Mouse (Mus musculus) hindbrain, embryonic 14.5 days (tissue): ENCODE measurements around the gene Tmem87b. TPM values are rescaled to one million over a fixed set of nuclear protein-coding genes. Genes with fewer than 3 reads are reported as not detected.

Experiments
- ATAC-seq: fragments of 200-750 bp; cut with Nextera tagmentation; 2 replicates; pipeline ENCODE4 v1.8.0; 2017; ENCODE audit warnings: moderate number of reproducible peaks, mild to moderate bottlenecking, moderate TSS enrichment, moderate library complexity; ENCODE audit not compliant: low FRiP score
- DNase-seq: peaks from one replicate; pipeline ENCODE4 v3.0.0-alpha.2; 2015; ENCODE audit warnings: low spot score
- H3K27ac ChIP-seq: fragments of 300-500 bp; sonication (generic); 2 replicates; pipeline ENCODE4 v1.5.1; 2014; ENCODE audit warnings: mild to moderate bottlenecking, moderate library complexity
- H3K27me3 ChIP-seq: fragments of 300-500 bp; sonication (generic); 2 replicates; pipeline ENCODE4 v1.6.1; 2014; ENCODE audit warnings: mild to moderate bottlenecking, low read length, mixed read lengths; ENCODE audit not compliant: control insufficient read depth, insufficient read depth
- H3K36me3 ChIP-seq: fragments of 300-500 bp; sonication (generic); replicated peaks from 2 replicates; pipeline ENCODE4 v1.6.1; 2014; ENCODE audit not compliant: control insufficient read depth, insufficient read depth
- H3K4me1 ChIP-seq: fragments of 300-500 bp; sonication (generic); replicated peaks from 2 replicates; pipeline ENCODE4 v1.6.1; 2014; ENCODE audit warnings: antibody characterized with exemption, low read length, mixed read lengths; ENCODE audit not compliant: control insufficient read depth, insufficient read depth
- H3K4me2 ChIP-seq: fragments of 300-500 bp; sonication (generic); replicated peaks from 2 replicates; pipeline ENCODE4 v1.6.1; 2014; ENCODE audit warnings: mild to moderate bottlenecking, moderate library complexity
- H3K4me3 ChIP-seq: fragments of 300-500 bp; sonication (generic); replicated peaks from 2 replicates; pipeline ENCODE4 v1.5.1; 2014; ENCODE audit warnings: mild to moderate bottlenecking, low read length
- H3K9ac ChIP-seq: fragments of 300-500 bp; sonication (generic); 2 replicates; pipeline ENCODE4 v1.6.1; 2014
- H3K9me3 ChIP-seq: fragments of 300-500 bp; sonication (generic); 2 replicates; pipeline ENCODE4 v1.6.1; 2016; ENCODE audit warnings: low read length; ENCODE audit not compliant: control insufficient read depth
- WGBS: fragments of 180-500 bp; shearing (Covaris S2); extraction: QIAGEN DNeasy Blood & Tissue Kit; methylation state at CpG from one replicate; pipeline ENCODE4 v1.1.7; 2014; 5-methylcytosine and 5-hydroxymethylcytosine counted together
- polyA plus RNA-seq: library from polyadenylated mRNA; unstranded; fragments of >200 nt; fragmentation: Nextera tagmentation; extraction: Ambion mirVana; gene quantifications from 2 replicates; pipeline ENCODE4 v1.2.1, GENCODE M21; 2014

The Tmem87b gene
- polyA plus RNA-seq, 1 experiment from 2014 or later = 35.9 TPM

DNA sequence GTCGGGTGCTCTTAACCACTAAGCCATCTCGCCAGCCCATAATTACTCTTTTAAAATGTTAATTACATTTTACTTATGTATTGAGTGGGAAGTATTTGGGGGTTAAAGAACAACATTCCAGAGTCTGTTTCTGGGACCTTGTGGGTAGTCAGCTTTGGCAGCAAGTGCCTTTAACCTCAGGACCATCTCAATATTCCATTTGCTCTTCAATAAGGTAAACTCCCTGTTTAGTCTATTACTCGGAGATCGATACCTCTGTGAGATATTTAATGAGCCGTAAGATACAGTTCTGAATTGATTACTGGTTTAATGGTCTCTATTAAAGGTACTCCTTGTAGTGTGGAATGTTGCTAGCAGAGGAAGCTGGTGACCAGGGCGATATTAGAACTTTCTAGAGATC, 1.0 kb upstream of the Tmem87b start:
- 53% methylated on average over 6 of the region's 6 CpGs for WGBS
- Histone ChIP-seq H3K4me2 (peak overlapping the region; percentile 78), H3K4me1 (peaks cover 16% of the 10 kb centered on the region; the same call in 1 of the 2 replicates), H3K36me3 (no peaks in the 10 kb centered on the region), H3K27me3 (no peaks in the 10 kb centered on the region), H3K9ac (no peak overlapping the region), H3K27ac (no peak overlapping the region), H3K4me3 (peak overlapping the region; percentile 81), H3K9me3 (no peaks in the 10 kb centered on the region)
- ATAC-seq (no peak), DNase-seq (no peak)

DNA sequence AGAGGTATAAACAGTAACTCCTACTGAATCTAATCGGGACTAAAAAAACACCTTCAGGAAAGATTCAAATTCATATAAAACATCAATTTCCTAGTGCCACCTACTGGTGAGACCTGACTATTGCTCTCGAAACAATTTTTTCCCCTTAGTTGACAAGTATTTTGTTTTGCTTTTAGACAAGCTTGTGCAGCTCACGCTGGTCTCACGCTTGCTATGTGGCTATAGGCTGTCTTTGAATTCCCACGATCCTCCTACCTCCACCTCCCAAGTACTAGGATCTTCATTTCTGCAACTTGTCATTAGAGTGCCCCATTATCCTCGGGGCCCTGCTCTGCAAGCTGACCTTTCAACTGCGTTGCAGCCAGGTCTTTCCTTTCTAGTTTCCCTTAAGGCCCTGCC, 532 bp upstream of the Tmem87b start:
- Histone ChIP-seq H3K27ac (peak overlapping the region; percentile 73), H3K4me2 (peak overlapping the region; percentile 78), H3K27me3 (no peaks in the 10 kb centered on the region), H3K4me1 (peaks cover 16% of the 10 kb centered on the region; the same call in 1 of the 2 replicates), H3K9me3 (no peaks in the 10 kb centered on the region), H3K9ac (peak overlapping the region; percentile 36; the same call in 1 of the 2 replicates), H3K4me3 (peak overlapping the region; percentile 81), H3K36me3 (no peaks in the 10 kb centered on the region)
- WGBS = 0% methylated on average over 7 of the region's 7 CpGs
- no peak; the same call in 1 of the 2 replicates for ATAC-seq
- peak; percentile 88 for DNase-seq

DNA sequence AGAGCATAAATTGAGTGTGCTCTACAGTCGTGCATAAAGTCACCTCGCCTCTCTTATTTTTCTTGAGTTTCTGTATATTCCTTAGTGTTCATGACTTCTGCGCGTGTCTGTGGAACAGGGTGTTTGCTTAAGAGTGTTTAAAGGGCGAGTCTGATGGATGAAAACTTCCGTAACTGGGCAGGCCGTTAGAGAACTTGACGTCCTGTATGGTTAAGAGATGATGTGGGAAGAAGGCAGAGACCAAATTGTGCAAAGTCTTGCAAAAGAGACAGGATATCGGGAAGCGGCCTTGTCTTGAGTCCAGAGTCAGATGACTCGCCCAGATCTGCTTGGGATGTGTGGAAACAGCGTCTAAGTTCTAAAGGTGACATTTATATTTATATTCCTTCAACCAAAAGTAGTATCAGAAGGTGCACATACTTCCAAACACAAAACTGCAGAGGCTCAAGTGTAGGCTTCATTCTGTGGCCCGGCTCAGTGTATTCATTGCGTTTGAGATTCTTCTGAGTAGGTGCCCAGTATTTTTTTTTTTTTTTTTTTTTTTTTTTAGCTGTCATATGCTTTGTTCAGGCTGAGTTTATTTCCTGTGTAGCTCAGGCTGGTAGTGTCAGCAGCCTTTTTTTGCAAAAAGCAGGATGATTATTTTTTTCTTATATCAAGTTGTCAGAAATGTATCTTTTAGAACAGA, 1.2 kb downstream of the Tmem87b start:
- no peaks in the 10 kb centered on the region for H3K9me3 ChIP-seq
- H3K9ac ChIP-seq = peak overlapping the region; percentile 89
- ATAC-seq (no peak), DNase-seq (no peak)
- H3K27me3 ChIP-seq = no peaks in the 10 kb centered on the region
- 17% methylated on average over 14 of the region's 14 CpGs for WGBS
- H3K27ac ChIP-seq = peak overlapping the region; percentile 90
- H3K36me3 ChIP-seq = peaks cover 7% of the 10 kb centered on the region
- H3K4me2 ChIP-seq = peak overlapping the region; percentile 78
- peak overlapping the region; percentile 81 for H3K4me3 ChIP-seq
- peaks cover 16% of the 10 kb centered on the region; the same call in 1 of the 2 replicates for H3K4me1 ChIP-seq

DNA sequence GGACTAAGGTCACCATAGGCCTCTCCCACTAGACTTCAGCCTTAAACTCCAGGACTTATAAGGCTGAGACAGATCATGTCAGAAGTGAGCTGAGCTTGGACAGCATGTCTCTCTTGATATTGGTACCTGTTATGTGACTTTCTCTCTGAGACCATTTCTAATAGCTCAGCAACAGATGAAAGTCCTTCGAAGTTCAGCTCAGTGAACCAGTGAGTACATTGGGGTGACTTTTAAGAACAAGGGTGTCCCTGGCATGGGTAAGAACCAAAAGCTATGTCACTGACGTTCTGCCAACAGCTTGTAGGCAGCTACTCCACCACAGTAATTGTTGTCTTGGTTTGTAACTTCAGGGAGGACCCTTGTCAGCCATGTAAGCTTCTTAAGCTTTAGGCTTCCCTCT, 2.7 kb downstream of the Tmem87b start:
- H3K4me3 ChIP-seq = no peak overlapping the region
- H3K27me3 ChIP-seq = no peaks in the 10 kb centered on the region
- H3K9ac ChIP-seq = no peak overlapping the region
- H3K36me3 ChIP-seq = peaks cover 13% of the 10 kb centered on the region
- ATAC-seq (no peak), DNase-seq (no peak)
- WGBS = 95% methylated on average over 2 of the region's 2 CpGs
- H3K27ac ChIP-seq = no peak overlapping the region
- H3K4me2 ChIP-seq = no peak overlapping the region
- H3K4me1 ChIP-seq = peaks cover 16% of the 10 kb centered on the region; the same call in 1 of the 2 replicates
- no peaks in the 10 kb centered on the region for H3K9me3 ChIP-seq

DNA sequence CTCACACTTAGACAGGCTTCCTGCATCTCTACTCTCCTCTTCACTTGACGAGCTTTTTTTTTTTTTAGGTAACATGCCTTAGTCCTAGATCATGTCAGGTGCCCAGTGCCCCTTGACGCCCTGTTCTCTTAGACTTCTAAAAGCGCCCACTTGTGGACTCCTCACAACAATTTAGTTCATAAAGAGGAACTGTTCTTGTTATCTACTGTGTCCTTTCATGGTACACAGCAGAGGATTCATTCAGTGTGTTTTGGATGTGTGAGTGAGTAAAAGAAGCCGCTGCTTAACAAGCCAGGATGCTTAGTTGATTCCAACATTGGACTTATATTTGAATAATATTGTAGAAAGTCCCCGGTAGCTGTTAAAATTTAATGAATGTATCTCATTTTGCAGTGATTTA, 6.0 kb downstream of the Tmem87b start:
- peaks cover 43% of the 10 kb centered on the region for H3K36me3 ChIP-seq
- H3K4me1 ChIP-seq = peaks cover 16% of the 10 kb centered on the region; the same call in 1 of the 2 replicates
- H3K4me2 ChIP-seq = no peak overlapping the region
- H3K4me3 ChIP-seq = no peak overlapping the region
- no peak for ATAC-seq
- no peak overlapping the region for H3K9ac ChIP-seq
- DNase-seq = no peak
- no peaks in the 10 kb centered on the region for H3K27me3 ChIP-seq
- H3K27ac ChIP-seq = no peak overlapping the region
- 91% methylated on average over 5 of the region's 5 CpGs for WGBS
- no peaks in the 10 kb centered on the region for H3K9me3 ChIP-seq

DNA sequence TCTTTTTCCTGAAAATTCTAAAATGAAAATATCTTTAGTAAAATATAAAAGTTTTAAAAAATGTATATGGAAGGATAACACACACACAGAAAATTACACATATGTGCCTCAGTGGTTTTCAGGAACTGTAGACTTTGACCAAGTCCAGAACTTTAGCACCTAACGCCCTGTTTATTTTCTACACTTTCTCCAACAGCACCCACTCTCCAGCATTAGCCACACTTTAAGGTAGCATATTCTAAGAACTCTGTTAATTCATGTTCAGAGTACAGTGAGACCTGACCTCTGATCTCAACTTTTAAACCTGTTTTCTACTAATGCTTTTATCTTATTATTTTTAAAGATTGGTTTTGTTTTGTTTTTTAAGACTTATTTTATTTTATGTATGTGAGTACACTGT, 9.9 kb downstream of the Tmem87b start:
- H3K4me3 ChIP-seq = no peak overlapping the region
- no peaks in the 10 kb centered on the region for H3K27me3 ChIP-seq
- no peak overlapping the region for H3K9ac ChIP-seq
- no peaks in the 10 kb centered on the region for H3K4me1 ChIP-seq
- DNase-seq (no peak), ATAC-seq (no peak)
- H3K4me2 ChIP-seq = no peak overlapping the region
- H3K9me3 ChIP-seq = no peaks in the 10 kb centered on the region
- no peak overlapping the region for H3K27ac ChIP-seq
- 100% methylated on average over 1 of the region's 1 CpGs for WGBS
- H3K36me3 ChIP-seq = peaks cover 81% of the 10 kb centered on the region

DNA sequence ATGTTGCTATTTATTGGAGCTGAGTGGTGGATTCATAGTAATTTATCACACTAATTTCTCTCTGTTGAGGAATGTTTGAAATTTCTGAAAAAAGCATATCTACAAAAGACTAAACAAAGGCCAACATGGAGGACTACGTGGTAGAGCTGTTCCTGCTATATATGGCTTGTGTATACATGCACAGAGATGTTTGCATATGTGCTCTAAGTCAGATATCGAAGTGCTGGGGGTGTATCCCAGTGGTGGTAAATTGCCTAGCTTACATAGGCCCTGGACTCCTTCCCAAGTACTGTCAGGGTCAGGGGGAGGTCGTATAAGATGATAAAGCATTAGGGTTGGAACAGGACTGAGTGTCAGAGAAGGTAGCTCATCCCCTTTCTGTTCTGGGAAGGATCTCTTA, 14.7 kb downstream of the Tmem87b start:
- no peaks in the 10 kb centered on the region for H3K9me3 ChIP-seq
- H3K27me3 ChIP-seq = no peaks in the 10 kb centered on the region
- H3K9ac ChIP-seq = no peak overlapping the region
- WGBS = 93% methylated on average over 3 of the region's 3 CpGs
- H3K4me3 ChIP-seq = no peak overlapping the region
- H3K27ac ChIP-seq = no peak overlapping the region
- DNase-seq (no peak), ATAC-seq (no peak)
- H3K4me2 ChIP-seq = no peak overlapping the region
- H3K36me3 ChIP-seq = peaks cover 97% of the 10 kb centered on the region
- no peaks in the 10 kb centered on the region for H3K4me1 ChIP-seq

DNA sequence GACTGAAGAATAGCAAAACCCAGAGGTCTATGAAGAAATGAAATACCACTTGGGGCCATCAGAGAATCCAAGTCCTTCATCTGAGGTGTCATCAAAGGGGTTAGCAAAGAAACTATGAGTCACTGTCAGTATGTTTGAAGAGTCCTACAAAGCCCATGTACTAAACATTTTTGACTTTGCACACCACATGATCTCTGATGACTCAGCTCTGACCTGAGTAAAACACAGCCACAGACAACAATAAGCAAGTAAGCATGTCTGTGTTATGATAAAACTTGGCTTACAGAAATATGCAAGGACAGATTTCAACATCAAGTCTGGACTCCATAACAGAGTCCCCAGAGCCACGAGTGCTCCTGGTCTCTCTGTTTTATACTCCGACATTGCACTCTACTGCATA, 15.1 kb downstream of the Tmem87b start:
- H3K27me3 ChIP-seq = no peaks in the 10 kb centered on the region
- H3K4me3 ChIP-seq = no peak overlapping the region
- peaks cover 97% of the 10 kb centered on the region for H3K36me3 ChIP-seq
- ATAC-seq (no peak), DNase-seq (no peak)
- no peak overlapping the region for H3K4me2 ChIP-seq
- no peak overlapping the region for H3K27ac ChIP-seq
- no peak overlapping the region for H3K9ac ChIP-seq
- 97% methylated on average over 2 of the region's 2 CpGs for WGBS
- H3K4me1 ChIP-seq = no peaks in the 10 kb centered on the region
- no peaks in the 10 kb centered on the region for H3K9me3 ChIP-seq

DNA sequence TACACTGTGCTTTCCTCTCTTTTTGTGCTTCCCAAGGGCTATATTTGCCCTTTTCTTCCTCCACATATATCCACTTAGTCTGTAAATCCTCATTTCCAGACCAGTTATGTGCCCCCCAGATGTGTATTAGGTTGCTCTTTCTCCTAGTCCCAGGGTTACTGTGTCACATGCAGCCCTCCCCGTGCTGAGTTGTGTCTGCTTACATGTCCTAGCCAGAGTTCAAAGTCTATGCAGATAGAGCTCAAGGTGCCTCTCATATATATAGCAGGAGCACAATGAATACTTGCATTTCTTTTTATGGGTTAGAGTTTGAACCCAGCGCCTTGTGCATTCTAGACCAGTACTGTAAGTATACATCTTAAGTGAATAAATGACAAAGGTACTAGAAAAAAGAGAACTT, 15.5 kb downstream of the Tmem87b start:
- no peak for ATAC-seq
- no peak overlapping the region for H3K4me2 ChIP-seq

More for the DNA sequence above, 15.5 kb downstream of the Tmem87b start:
- H3K9me3 ChIP-seq = no peaks in the 10 kb centered on the region
- H3K4me1 ChIP-seq = no peaks in the 10 kb centered on the region
- peaks cover 95% of the 10 kb centered on the region for H3K36me3 ChIP-seq
- WGBS = 95% methylated on average over 2 of the region's 2 CpGs
- H3K4me3 ChIP-seq = no peak overlapping the region
- H3K27ac ChIP-seq = no peak overlapping the region
- H3K9ac ChIP-seq = no peak overlapping the region
- DNase-seq = no peak
- H3K27me3 ChIP-seq = no peaks in the 10 kb centered on the region
